Mouse (Mus musculus) urinary bladder, postnatal 10 days (tissue): ENCODE data around the gene Bad.
"Not testable (repeated sequence)": the region's sequence is repeated elsewhere in the genome, so short reads cannot be mapped to it uniquely, and the experiment has no call there.

Experiments
- DNase-seq: peaks from one replicate; pipeline ENCODE4 v3.0.0; 2022; ENCODE audit warnings: low spot score

Gene Bad

GRCm38 (mm10) chr19:6985300-6985699 lies 43.6 kb downstream of the Bad start:
- DNase-seq: no peak

- no peak for DNase-seq
Measured at GRCm38 (mm10) chr19:6985951-6986708, 44.5 kb downstream of the Bad start.

- DNase-seq: no peak
Measured at GRCm38 (mm10) chr19:6987061-6987903, 45.6 kb downstream of the Bad start, which contains the start of gene Vegfb. Gene Vegfb (minus strand): TSS chr19:6987651.

- DNase-seq: no peak
Measured at GRCm38 (mm10) chr19:6987904-6988285, 46.2 kb downstream of the Bad start.

DNA sequence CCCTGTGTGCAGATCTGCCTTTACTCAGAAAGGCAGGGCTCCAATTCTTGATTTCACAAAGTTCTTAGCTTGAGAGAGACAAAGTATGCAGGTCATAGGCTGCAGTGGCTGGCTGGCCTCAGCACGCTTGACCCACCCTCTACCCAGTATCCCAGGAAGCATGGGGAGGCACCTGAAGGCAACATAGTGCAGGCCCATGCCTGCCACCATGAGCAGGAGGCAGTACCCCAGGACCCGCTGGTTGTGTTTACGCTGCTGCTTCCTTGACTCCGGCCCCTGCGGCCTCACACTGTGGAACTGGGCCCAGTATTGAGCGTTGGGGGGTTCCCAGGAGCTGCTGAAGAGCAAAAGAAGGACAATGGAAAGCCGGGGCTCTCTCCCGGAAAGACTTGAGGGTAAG lies 47.6 kb downstream of the Bad start:
- DNase-seq: no peak

GRCm38 (mm10) chr19:6990712-6991111 lies 49.1 kb downstream of the Bad start:
- no peak for DNase-seq

GRCm38 (mm10) chr19:6991166-6991565 lies 49.5 kb downstream of the Bad start:
- not testable (repeated sequence) for DNase-seq

DNA sequence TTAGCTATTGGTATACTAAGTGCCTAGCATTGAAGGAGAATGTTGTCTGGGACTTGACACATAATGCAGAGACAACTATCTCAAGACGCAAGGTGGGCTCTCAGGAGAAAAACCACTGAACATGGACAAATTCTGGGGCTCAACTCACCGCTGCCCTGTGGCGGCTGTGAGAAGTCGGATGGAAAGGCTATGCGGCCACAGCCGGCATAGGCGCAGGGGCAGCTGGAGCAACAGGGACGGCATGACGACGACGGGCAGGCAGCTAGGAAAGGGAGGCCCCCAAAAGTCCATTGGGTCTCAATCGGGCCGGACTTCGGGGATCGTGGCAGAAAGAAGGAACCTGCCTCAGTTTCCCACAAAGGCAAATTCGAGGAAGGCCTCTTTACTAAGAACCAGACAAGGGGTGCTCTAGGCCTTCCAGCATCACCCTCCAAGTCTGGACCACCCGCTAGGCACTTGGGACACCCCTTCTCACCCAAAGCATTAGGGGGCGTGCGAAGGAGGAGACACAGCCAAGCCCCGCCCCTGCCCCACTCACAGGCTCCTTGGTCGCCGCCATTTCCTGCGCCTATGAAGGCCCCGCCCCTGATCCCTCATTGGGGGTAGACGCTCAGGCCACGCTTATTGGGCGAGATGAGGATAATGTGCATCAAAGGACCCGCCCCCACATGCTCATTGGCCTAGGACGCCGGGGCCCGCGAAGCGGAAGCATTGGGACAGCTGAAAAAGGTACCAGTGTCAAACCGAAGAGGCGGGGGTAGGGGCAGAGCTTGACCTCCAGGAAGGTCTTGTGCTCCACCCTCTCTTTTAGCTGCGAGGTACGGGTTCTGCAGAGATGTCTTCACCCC lies 50.6 kb downstream of the Bad start, which contains the start of gene Dnajc4:
Dnajc4 (minus strand) TSS at position 562 of the 848 bp plus-strand sequence.
- DNase-seq: peak; percentile 74

- no peak for DNase-seq
Measured at GRCm38 (mm10) chr19:6993011-6993770, 51.5 kb downstream of the Bad start.

DNA sequence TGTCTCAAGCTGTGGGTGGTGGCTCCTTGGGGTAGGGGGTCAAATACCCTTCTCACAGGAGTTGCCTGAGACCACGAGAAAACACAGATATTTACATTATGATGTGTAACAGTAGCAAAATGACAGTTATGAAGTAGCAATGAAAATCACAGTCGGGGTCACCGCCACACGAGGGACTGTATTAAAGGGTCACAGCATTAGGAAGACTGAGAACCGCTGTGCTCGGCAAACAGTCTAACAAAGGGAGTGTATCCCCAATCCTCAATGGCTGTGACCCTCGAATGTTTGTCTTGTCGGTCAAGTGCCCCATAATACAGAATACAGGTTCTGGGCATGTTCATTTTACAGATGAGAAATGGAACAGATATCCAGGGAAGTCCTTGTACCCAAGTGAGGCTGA lies 52.3 kb downstream of the Bad start:
- DNase-seq: no peak

- DNase-seq: no peak
Measured at GRCm38 (mm10) chr19:6994489-6994888, 52.8 kb downstream of the Bad start.

GRCm38 (mm10) chr19:6995255-6995991 lies 53.8 kb downstream of the Bad start:
- no peak for DNase-seq

GRCm38 (mm10) chr19:6996006-6996405 lies 54.3 kb downstream of the Bad start, which contains the start of the genes Nudt22 and Trpt1:
Gene Nudt22 (minus strand): TSS chr19:6996117.
Gene Trpt1 (plus strand): TSS chr19:6996131.
- DNase-seq: no peak

- DNase-seq: no peak
Measured at GRCm38 (mm10) chr19:6997721-6998290, 56.1 kb downstream of the Bad start.

DNA sequence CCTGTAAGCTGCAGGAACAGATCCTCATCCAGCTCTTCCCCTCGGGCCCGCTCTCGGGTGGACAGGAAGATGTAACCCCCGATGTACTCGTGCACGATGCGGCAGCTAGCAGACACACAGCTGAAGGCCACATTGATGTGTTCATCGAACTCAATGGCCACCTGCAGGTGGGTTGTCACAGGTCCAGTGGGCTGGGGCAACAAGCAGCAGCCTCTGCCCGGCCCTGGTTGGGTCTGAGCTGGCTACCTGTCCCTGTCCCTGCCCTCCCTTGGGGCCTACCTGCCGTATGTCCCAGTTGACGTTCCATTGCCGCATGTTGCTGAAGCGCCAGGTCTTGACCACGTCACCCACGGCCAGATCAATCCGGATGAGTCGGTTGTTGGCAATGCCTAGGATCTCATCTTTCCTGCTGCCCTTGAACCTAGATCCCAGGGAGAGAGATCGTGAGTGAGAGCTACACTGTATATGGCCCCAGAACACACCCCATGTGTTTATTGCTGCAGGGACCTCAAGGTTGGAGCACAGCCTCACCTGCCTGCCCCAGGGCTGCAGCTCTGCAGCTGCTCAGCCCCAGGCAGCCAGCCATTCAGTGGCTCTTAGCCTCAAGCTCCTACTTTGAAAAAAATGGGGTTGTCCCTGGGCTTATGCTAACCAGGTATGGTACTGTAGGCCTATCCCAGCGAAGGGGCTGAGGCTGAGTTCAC lies 57.9 kb downstream of the Bad start:
- DNase-seq: no peak
